Mouse (Mus musculus) CH12.LX (cell line): ENCODE data around the gene Bysl.

Source experiments
- CTCF ChIP-seq, 2 experiments: IDR thresholded peaks in 1 of 2; conservative IDR thresholded peaks in 1 of 2; 2 replicates each; pipeline ENCODE4 v1.5.1; 2011 to 2012; ENCODE audit warnings: low read depth in 2 of 2, low read length in 2 of 2, improper control_type of control experiment in 1 of 2, inconsistent platforms in 1 of 2, mild to moderate bottlenecking in 1 of 2, moderate library complexity in 1 of 2
- MAX ChIP-seq: IDR thresholded peaks from 2 replicates; pipeline ENCODE4 v1.6.1; 2011; ENCODE audit warnings: low read length, improper control_type of control experiment
- MAZ ChIP-seq: IDR thresholded peaks from 2 replicates; pipeline ENCODE4 v1.6.1; 2012; ENCODE audit warnings: low read depth, mild to moderate bottlenecking, inconsistent platforms, low read length, improper control_type of control experiment, moderate library complexity
- POLR2A ChIP-seq: IDR thresholded peaks from 2 replicates; pipeline ENCODE4 v1.6.1; 2011; ENCODE audit warnings: low read depth, mild to moderate bottlenecking, improper control_type of control experiment, low read length
- RAD21 ChIP-seq: IDR thresholded peaks from 2 replicates; pipeline ENCODE4 v1.6.1; 2011; ENCODE audit warnings: low read depth, mild to moderate bottlenecking, low read length, improper control_type of control experiment, moderate library complexity
- SMC3 ChIP-seq: IDR thresholded peaks from 2 replicates; pipeline ENCODE4 v1.6.1; 2011; ENCODE audit warnings: low read depth, low read length, improper control_type of control experiment
- TBP ChIP-seq: conservative IDR thresholded peaks from 2 replicates; pipeline ENCODE4 v1.6.1; 2011; ENCODE audit warnings: low read depth, low read length, improper control_type of control experiment
- UBTF ChIP-seq: IDR thresholded peaks from 2 replicates; pipeline ENCODE4 v1.6.1; 2012; ENCODE audit warnings: low read depth, mild to moderate bottlenecking, inconsistent platforms, low read length, improper control_type of control experiment, moderate library complexity
- USF1 ChIP-seq: IDR thresholded peaks from 2 replicates; pipeline ENCODE4 v1.6.1; 2014; ENCODE audit warnings: low read depth, mild to moderate bottlenecking, inconsistent platforms, low read length, improper control_type of control experiment
- ZKSCAN1 ChIP-seq: IDR thresholded peaks from 2 replicates; pipeline ENCODE4 v1.6.1; 2012; ENCODE audit warnings: low read depth, inconsistent platforms, low read length, improper control_type of control experiment, borderline replicate concordance

DNA sequence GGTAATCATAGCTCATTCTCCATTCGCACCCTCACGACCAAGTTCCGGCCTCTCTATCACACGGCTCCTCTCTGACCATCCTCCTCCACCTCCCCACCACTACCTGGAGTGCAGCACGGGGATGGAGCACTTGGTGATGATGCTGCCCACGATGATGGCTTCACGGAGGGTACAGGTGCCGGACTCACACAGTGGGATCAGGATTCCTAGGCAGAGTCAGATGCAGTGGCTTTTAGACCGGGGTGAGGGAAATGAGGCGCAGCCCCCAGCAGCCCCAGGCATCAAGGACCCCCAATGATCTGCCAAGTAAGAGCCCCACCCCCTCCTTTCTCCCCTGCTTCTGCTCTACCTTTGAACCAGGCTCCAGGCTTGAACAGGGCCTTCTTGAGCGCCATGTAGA, 9.0 kb downstream of the Bysl start:
- no peak for TF ChIP-seq MAX
- TF ChIP-seq POLR2A, result no peak
- TF ChIP-seq CTCF (conservative IDR thresholded peaks at IDR 0.05 in 1 of 2, IDR thresholded peaks at IDR 0.05 in 1 of 2; ENCODE audit: low read depth in 2 of 2, low read length in 2 of 2), result no peak
- no peak for TF ChIP-seq TBP
- TF ChIP-seq SMC3, result no peak
- TF ChIP-seq MAZ, result no peak
- TF ChIP-seq ZKSCAN1, result no peak
- no peak for TF ChIP-seq UBTF
- TF ChIP-seq RAD21, result no peak
- TF ChIP-seq USF1, result no peak
